Mouse (Mus musculus): ENCODE results near the gene Tnfrsf13c. TPM values are rescaled to one million over a fixed set of nuclear protein-coding genes. Genes with fewer than 3 reads are reported as not detected.
A peak's percentile ranks its signal among the peaks of the same experiment; 100 is the strongest.

The Tnfrsf13c gene
- total and polyA plus RNA-seq, 2 experiments from 2014 or later = 0.24 to 0.44 TPM

DNA sequence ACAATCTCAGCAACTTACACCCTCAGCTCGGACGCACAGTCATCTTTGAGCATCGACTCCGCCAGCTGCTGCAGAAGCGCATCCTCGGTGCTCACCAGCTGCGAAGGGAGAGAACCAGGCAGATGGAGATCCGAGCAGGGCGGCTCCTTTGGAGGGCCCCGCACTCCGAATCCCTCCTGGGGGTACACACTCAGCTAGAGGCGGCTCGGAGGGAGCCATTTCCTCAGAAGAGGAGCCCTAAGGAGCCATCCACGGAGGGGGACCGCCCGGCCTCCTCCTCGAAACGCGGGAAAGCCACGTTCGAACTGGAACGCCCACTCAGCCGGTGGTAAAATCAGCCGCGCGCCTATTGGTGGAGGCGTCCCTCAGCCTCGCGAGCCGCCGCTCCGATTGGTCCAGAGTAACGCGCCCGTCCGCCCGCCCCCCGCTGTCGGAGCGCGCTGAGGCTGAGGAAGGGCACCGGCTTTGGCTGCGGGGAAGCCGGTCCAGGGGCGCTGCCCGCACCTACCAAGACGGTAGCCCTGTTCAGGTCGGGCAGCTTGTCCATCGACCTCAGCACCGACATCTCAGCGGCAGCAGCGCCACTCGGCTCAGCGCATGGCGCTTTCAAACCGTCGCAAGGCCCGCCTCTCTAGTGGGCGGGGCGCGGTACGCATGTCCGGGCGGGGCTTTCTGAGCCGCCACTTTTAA is 20.1 kb upstream of the Tnfrsf13c start, which contains the start of gene Cenpm:
Gene Cenpm (minus strand): TSS at position 634 of the 690 bp plus-strand sequence.
- H3K9me3 ChIP-seq (ENCODE audit: low read length) = no peaks in the 10 kb centered on the region
- no peaks in the 10 kb centered on the region for H3K27me3 ChIP-seq (ENCODE audit: insufficient read depth, low read length)
- peak within 1 kb of the TSS; percentile 98 for H3K4me2 ChIP-seq (ENCODE audit: low read depth)
- peak; percentile 7; the same call in 1 of the 2 replicates for TF ChIP-seq CTCF (IDR thresholded peaks at IDR 0.05; ENCODE audit: low read depth)
- peak within 1 kb of the TSS; percentile 57 for H3K27ac ChIP-seq (ENCODE audit: low read depth, low read length)
- peak; percentile 99 for ATAC-seq
- peak within 1 kb of the TSS; percentile 76 for H3K4me3 ChIP-seq (ENCODE audit: low read depth, low read length)
- no peaks in the 10 kb centered on the region for H3K36me3 ChIP-seq (ENCODE audit: insufficient read depth)
- H3K9ac ChIP-seq = peak within 1 kb of the TSS; percentile 53
- DNase-seq = peak; percentile 96
- H3K4me1 ChIP-seq (ENCODE audit: insufficient read depth) = 0 out of 2 replicates have a peak, but pooled peaks cover 3% of the 10 kb centered on the region
- WGBS = under 1% methylated on average over 65 of the region's 65 CpGs

DNA sequence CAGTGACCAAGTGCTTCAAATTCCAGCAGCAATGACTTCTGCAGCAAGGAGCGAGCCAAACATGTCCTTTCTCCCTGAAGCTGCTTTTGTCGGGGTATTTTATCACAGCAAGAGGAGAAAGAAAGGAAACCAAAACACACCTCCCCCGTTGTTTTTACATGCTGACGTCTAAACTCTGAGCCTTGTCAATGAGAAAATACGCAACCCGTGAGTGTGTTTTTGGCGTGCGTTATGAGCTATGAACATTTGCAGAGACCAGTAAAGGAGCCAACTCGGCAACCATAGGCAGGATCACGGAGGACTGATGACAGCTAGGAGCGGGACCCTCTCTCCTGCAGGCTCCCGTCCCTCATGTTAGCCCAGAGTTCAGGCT is 19.6 kb upstream of the Tnfrsf13c start:
- WGBS = under 1% methylated on average over 12 of the region's 12 CpGs
- Histone ChIP-seq H3K4me1 (ENCODE audit: insufficient read depth) (0 out of 2 replicates have a peak, but pooled peaks cover 3% of the 10 kb centered on the region), H3K4me3 (ENCODE audit: low read depth, low read length) (peak overlapping the region; percentile 76), H3K36me3 (ENCODE audit: insufficient read depth) (no peaks in the 10 kb centered on the region), H3K4me2 (ENCODE audit: low read depth) (peak overlapping the region; percentile 98), H3K9ac (peak overlapping the region; percentile 53), H3K27ac (ENCODE audit: low read depth, low read length) (peak overlapping the region; percentile 57), H3K27me3 (ENCODE audit: insufficient read depth, low read length) (no peaks in the 10 kb centered on the region), H3K9me3 (ENCODE audit: low read length) (no peaks in the 10 kb centered on the region)
- no peak for DNase-seq
- TF ChIP-seq CTCF (IDR thresholded peaks at IDR 0.05; ENCODE audit: low read depth) = no peak
- peak; percentile 40 for ATAC-seq

DNA sequence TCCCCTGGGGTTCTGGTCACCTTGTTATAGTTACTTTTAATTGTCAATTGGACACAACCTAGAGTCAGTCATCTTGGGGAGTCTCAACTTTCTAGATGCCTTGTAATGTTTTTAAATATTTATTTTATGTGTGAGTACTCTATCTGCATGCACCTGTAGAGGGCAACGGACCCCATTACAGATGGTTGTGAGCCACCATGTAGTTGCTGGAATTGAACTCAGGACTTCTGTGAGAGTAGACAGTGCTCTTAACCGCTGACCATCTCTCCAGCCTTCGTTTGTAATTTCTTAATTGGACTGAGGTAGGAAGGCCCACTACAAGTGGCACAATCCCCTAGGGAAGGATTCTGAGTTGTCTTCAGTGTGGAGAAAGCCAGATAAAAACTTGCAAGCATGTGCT is 19.1 kb upstream of the Tnfrsf13c start:
- Histone ChIP-seq H3K9me3 (ENCODE audit: low read length) (no peaks in the 10 kb centered on the region), H3K27me3 (ENCODE audit: insufficient read depth, low read length) (no peaks in the 10 kb centered on the region), H3K4me3 (ENCODE audit: low read depth, low read length) (peak overlapping the region; percentile 76), H3K9ac (no peak overlapping the region), H3K4me2 (ENCODE audit: low read depth) (peak overlapping the region; percentile 98), H3K36me3 (ENCODE audit: insufficient read depth) (no peaks in the 10 kb centered on the region), H3K4me1 (ENCODE audit: insufficient read depth) (0 out of 2 replicates have a peak, but pooled peaks cover 3% of the 10 kb centered on the region), H3K27ac (ENCODE audit: low read depth, low read length) (no peak overlapping the region)
- WGBS = 59% methylated on average over 3 of the region's 3 CpGs
- DNase-seq (no peak), ATAC-seq (no peak)
- peak; percentile 26 for TF ChIP-seq CTCF (IDR thresholded peaks at IDR 0.05; ENCODE audit: low read depth)

DNA sequence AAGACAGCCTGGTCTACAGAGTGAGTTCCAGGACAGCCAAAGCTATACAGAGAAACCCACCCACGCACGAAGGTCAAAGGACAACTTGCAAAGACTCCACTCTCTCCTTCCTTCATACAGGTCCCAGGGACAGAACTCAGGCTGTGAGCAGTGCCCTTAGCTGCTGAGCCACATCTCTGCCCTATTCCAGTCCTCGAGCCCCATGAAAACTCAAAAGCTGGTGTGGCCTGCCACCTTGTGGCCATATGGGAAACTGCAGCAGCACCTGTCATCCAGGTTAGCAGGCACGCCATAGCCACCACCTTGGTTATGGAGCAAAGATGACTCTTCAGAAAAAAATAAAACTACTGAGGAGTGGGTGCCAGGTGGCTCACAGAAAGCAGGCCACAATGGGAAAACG is 12.4 kb upstream of the Tnfrsf13c start:
- no peaks in the 10 kb centered on the region for H3K9me3 ChIP-seq (ENCODE audit: low read length)
- ATAC-seq = peak; percentile 85
- 20% methylated on average over 5 of the region's 5 CpGs for WGBS

DNA sequence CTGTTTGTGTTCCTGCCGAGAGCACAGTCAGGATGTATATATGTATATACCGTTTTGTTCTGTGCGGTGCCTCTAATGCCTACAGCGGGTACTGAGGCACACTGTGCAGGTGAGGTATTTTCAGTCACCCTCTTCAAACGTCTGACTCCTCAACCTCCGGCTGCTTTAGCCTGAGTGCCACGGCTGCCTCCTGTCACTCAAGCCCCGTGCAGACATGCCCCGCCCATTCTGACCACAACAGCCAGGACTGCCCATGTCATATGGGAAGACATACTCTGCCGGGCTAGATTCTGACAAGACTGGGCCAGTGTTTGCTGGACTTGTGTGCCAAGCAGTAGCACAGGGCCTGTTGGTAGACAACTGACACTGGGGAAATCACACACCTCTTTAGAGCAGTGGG is 11.5 kb upstream of the Tnfrsf13c start:
- no peaks in the 10 kb centered on the region for H3K9me3 ChIP-seq (ENCODE audit: low read length)
- H3K4me2 ChIP-seq (ENCODE audit: low read depth) = no peak overlapping the region
- no peaks in the 10 kb centered on the region for H3K4me1 ChIP-seq (ENCODE audit: insufficient read depth)
- no peaks in the 10 kb centered on the region for H3K36me3 ChIP-seq (ENCODE audit: insufficient read depth)
- 75% methylated on average over 10 of the region's 10 CpGs for whole genome bisulfite sequencing
- no peak for DNase-seq
- H3K4me3 ChIP-seq (ENCODE audit: low read depth, low read length) = no peak overlapping the region
- H3K27me3 ChIP-seq (ENCODE audit: insufficient read depth, low read length) = no peaks in the 10 kb centered on the region
- no peak overlapping the region for H3K27ac ChIP-seq (ENCODE audit: low read depth, low read length)
- ATAC-seq = no peak
- H3K9ac ChIP-seq = no peak overlapping the region
- no peak for TF ChIP-seq CTCF (IDR thresholded peaks at IDR 0.05; ENCODE audit: low read depth)

More for the DNA sequence above, 12.4 kb upstream of the Tnfrsf13c start:
- no peaks in the 10 kb centered on the region for H3K4me1 ChIP-seq (ENCODE audit: insufficient read depth)
- no peaks in the 10 kb centered on the region for H3K27me3 ChIP-seq (ENCODE audit: insufficient read depth, low read length)
- no peak overlapping the region for H3K4me3 ChIP-seq (ENCODE audit: low read depth, low read length)
- no peak overlapping the region for H3K27ac ChIP-seq (ENCODE audit: low read depth, low read length)
- peak; percentile 99 for TF ChIP-seq CTCF (IDR thresholded peaks at IDR 0.05; ENCODE audit: low read depth)
- H3K4me2 ChIP-seq (ENCODE audit: low read depth) = no peak overlapping the region
- no peaks in the 10 kb centered on the region for H3K36me3 ChIP-seq (ENCODE audit: insufficient read depth)
- H3K9ac ChIP-seq = no peak overlapping the region
- DNase-seq = peak; percentile 90

DNA sequence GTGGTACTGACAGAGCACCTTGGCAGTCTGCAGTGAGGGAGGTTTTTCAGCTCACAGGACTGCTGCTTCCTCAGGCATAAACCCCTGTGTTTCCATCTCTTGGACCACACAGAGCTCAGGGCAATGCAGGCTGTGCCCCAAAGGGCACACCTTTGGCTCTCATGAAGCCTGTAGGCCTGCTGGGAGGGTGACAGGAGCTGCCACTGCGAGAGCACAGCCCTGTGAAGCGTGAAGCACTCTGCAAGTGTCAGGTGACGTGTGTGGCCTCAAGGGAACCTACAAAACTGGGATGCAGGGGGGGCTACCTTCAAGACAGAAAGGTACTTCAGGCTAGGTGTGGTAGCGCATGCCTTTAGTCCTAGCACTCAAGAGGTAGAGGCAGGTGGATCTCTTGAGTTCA is 8.5 kb upstream of the Tnfrsf13c start:
- H3K27ac ChIP-seq (ENCODE audit: low read depth, low read length) = no peak overlapping the region
- ATAC-seq (no peak), DNase-seq (no peak)
- no peak overlapping the region for H3K9ac ChIP-seq
- H3K36me3 ChIP-seq (ENCODE audit: insufficient read depth) = no peaks in the 10 kb centered on the region
- no peak for TF ChIP-seq CTCF (IDR thresholded peaks at IDR 0.05; ENCODE audit: low read depth)
- 72% methylated on average over 4 of the region's 4 CpGs for WGBS
- no peaks in the 10 kb centered on the region for H3K27me3 ChIP-seq (ENCODE audit: insufficient read depth, low read length)
- H3K4me1 ChIP-seq (ENCODE audit: insufficient read depth) = no peaks in the 10 kb centered on the region
- no peaks in the 10 kb centered on the region for H3K9me3 ChIP-seq (ENCODE audit: low read length)
- no peak overlapping the region for H3K4me2 ChIP-seq (ENCODE audit: low read depth)
- H3K4me3 ChIP-seq (ENCODE audit: low read depth, low read length) = no peak overlapping the region

DNA sequence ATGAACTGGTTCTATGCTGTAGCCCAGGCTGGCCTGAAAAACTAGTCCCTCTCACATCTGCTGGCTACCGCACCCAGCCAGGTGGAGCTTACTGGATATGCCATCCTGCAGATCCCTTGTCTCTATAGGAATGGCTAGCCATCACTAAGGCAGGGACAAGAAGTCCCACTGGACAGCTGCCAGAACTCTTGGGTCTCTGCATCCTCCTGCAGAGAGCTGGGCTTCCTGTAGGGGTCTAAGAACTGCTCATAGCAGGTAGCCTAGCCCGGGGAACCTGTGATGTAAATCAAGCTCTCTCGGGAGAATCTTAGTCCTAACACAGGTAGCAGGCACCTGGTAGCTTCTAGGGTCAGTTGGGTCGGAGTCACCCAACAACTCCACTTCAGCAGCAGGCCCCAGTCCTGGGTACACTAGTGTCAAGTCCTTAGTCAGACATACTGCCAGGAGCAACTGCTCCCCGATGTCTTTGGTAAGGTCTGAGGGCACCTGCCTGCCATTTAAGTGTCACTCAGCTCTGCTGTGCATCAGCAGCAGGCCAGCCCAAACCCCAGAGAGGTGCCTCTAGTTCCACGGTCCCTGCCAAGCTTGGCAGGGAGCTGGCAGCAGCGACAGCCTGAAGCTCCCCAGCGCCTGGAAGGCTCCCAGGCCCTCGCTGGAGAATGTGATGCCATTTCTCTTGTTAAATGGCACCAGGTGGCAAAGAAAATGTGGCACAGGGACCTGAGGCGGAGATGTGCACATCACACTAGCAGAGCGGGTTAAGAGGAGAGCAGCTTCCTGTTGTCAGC is 7.6 kb upstream of the Tnfrsf13c start:
- no peaks in the 10 kb centered on the region for H3K27me3 ChIP-seq (ENCODE audit: insufficient read depth, low read length)
- H3K4me3 ChIP-seq (ENCODE audit: low read depth, low read length) = no peak overlapping the region
- H3K4me1 ChIP-seq (ENCODE audit: insufficient read depth) = no peaks in the 10 kb centered on the region
- TF ChIP-seq CTCF (IDR thresholded peaks at IDR 0.05; ENCODE audit: low read depth) = peak; percentile 11; the same call in 1 of the 2 replicates
- H3K4me2 ChIP-seq (ENCODE audit: low read depth) = no peak overlapping the region
- H3K9me3 ChIP-seq (ENCODE audit: low read length) = no peaks in the 10 kb centered on the region
- ATAC-seq = peak; percentile 60
- no peak overlapping the region for H3K9ac ChIP-seq
- DNase-seq = peak; percentile 71
- no peak overlapping the region for H3K27ac ChIP-seq (ENCODE audit: low read depth, low read length)
- no peaks in the 10 kb centered on the region for H3K36me3 ChIP-seq (ENCODE audit: insufficient read depth)
- 44% methylated on average over 11 of the region's 11 CpGs for WGBS

Data from forebrain, postnatal 0 days (tissue).